Mouse (Mus musculus) telencephalon, adult 2 months (tissue): ENCODE measurements around the gene Setd1a.

ENCODE experiments used
- DNase-seq: peaks from one replicate; pipeline ENCODE4 v3.0.0-alpha.2; 2011; ENCODE audit warnings: low read depth, low spot score

The Setd1a gene

DNA sequence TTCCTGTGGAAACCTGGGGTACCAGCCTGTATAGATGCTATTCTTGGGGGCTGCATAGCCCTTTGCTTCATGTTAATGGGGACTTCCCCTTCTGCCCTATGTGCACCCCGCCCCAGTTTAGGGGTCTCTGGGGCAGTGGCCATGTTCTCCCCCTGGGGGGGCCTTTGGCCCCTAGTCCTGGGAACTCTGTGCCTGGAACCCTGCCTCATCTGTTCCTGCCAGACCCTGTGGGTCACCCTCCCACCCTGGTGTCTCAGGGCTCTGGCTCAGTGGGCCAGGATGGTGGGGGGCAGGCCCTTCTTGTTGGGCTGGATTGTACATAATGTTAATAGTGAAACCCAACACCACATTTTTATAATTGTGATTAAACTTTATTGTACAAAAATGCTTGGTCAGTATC lies 23.3 kb downstream of the Setd1a start:
- no peak for DNase-seq

- DNase-seq = peak; percentile 68
Observed at GRCm38 (mm10) chr7:127800435-127801009, 24.1 kb downstream of the Setd1a start, which contains the start of gene Hsd3b7. Hsd3b7 (plus strand) TSS chr7:127800604.

- no peak for DNase-seq
Observed at GRCm38 (mm10) chr7:127801010-127801621, 24.6 kb downstream of the Setd1a start.

- DNase-seq = no peak
Observed at GRCm38 (mm10) chr7:127802313-127802712, 25.8 kb downstream of the Setd1a start.

DNA sequence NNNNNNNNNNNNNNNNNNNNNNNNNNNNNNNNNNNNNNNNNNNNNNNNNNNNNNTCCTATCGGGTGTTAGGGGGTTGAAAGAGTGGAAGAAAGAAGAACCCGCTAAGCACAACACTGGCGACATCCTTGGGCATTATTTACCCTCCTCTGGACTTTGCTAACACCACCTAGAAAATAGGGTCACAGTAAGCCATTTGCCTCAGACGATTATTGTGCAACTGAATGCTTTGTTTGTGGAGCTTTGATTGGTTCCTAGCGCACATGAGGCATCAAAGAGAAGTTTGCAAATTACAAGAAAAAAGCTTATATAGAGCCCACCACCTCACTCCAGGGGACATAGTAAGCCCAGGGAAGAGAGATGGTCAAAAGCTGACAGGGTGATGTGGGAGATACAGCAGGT lies 32.4 kb downstream of the Setd1a start:
- no peak for DNase-seq

DNA sequence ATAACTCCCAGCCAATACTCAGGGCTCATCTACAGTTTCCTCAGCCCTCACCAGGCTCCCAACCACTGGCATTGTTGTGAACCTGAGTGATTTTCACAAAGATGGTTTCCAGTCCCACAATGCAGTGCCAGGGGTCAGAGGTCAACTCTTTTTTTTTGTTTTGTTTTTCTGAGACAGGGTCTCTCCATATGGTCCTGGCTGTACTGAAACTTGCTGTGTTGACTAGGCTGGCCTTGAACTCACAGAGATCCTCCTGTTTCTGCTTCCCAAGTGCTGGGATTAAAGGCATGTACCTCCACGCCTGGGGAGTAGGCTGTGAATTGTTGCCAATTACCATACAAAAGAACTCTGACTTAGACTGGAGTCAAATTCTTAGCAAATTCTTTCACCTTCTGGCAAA lies 33.4 kb downstream of the Setd1a start:
- DNase-seq = no peak

GRCm38 (mm10) chr7:127810650-127811049 lies 34.2 kb downstream of the Setd1a start:
- DNase-seq = no peak

- DNase-seq = no peak
Observed at GRCm38 (mm10) chr7:127811240-127811639, 34.8 kb downstream of the Setd1a start.

GRCm38 (mm10) chr7:127812292-127812691 lies 35.8 kb downstream of the Setd1a start:
- DNase-seq = no peak

DNA sequence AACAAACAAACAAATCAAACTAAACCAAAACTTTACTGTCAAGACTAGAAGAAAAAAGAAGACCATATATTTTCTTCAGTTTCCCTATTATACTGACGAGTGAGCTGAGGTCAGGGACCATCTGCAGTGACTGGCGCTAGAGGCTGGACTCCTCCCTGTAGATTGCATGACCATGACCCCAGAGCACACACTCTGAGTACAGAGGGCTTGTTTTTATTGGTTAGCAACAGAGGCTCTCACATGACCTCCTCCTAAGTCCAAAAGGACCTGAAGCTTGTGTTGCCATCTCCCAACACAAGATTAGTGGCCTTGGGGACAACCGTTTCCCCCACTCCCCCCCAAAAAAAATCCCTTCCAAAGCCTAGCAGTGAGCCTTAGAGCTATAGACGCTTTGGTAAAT lies 37.4 kb downstream of the Setd1a start:
- no peak for DNase-seq

DNA sequence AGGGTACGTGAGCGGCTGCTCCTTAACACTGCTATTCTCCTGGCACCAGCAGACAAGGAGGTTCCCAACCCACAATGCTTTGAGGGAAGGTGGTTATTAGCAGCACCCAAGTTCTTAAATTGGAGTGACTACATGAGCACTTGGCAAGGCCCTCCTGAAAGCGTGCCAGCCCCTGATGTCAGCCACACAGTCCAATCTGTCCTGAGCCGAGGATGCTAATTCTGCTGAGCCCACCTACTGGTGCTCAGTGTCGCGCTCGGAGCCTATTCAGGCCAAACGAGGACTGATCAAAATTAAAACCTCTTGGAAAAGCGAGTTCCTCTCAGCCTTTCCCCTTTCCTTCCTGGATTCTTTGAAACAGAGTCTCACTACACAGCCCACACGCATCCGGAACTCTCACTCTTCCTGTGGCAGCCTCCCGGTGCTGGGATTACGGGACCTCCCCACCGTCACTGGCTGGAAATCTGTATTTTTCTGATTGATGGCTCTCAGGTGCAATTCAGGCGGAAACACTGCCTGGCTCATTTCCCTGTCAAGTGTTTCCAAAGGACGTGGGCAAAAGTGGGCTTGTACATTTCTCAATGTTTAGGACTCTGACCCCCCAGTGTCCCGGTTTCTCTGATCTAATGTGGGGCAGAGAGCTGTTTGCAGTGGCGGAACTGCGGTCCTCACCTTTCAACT lies 37.9 kb downstream of the Setd1a start:
- DNase-seq = peak; percentile 85

GRCm38 (mm10) chr7:127815116-127815665 lies 38.7 kb downstream of the Setd1a start:
- DNase-seq = no peak

DNA sequence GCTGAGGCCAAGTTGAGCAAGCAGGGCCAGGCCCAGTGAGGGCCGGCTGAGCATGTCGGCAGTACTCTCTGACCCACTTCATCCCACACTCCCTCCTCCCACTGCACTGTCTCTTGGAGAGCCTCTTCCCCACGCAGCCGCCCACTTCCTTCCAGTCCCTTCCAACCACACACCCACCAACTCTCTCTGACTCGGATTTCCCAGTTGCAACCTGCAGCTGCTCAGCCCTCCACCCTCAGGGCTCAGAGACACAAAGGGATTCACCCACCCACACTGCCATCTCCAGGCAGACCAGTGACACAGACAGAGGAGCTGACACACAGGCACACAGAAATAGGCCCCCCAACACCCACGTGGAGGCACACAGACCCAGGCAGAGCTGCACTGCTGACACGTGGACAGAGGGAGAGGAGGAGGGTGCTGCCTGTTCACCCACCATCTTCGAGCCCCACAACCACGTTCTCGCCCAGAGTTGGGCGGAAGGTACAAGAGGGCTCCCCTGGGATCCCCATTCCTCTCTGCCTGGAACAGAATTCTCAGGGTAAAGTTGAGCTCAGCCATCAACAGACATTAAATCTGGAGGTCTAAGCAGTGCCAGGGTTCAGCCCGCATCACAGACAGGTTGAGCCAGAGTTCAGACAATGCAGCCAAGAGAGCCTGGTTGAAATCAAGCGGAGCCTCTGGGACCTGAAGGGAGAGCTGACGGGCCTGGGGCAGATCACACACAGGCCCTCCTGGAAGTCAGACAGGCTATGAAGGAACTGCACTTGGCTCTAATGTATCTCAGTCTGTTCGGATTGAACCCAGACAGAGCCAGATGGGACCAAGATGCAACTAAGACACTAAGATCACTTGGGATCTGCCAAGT lies 39.7 kb downstream of the Setd1a start:
- DNase-seq = peak; percentile 91

GRCm38 (mm10) chr7:127817053-127817452 lies 40.6 kb downstream of the Setd1a start:
- DNase-seq = no peak

- DNase-seq = no peak
Observed at GRCm38 (mm10) chr7:127817776-127818175, 41.3 kb downstream of the Setd1a start.

- DNase-seq = no peak
Observed at GRCm38 (mm10) chr7:127820836-127821509, 44.5 kb downstream of the Setd1a start.

- no peak for DNase-seq
Observed at GRCm38 (mm10) chr7:127822494-127822893, 46.0 kb downstream of the Setd1a start.

GRCm38 (mm10) chr7:127823236-127824171 lies 47.0 kb downstream of the Setd1a start:
- no peak for DNase-seq

DNA sequence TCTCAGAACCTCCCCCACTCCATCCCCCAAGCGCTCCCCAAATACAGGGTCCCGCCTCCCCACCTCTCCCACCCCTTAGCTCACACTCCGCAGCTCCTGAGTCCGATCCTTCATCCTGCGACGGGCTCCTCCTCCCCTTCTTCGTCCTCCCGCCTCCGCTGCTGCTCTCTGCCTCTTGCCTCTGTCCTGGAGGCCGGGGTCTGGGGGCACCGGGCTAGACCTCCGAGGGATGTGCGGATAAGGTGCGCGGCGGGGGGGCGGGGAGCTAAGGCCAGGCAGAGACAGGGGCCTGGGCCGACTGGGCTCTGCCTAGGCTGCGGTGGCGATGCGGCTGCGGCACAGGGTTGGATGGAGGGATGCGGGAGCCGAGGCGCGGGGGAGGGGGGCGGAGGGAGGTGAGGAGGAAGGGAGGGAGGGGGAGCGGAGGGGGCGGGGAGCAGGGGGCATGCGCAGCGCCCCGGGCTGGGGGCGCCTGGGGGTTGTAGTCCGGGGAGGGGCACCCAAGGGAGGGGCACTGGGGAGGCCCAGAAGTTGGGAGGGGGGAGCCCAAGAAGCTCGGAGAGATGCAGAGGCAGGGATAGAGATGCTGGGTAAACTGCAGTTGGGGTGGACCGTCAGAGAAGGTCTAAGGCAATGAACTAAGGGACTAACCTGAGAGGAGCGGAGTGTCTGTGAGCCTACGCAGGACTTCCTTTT lies 47.9 kb downstream of the Setd1a start, which contains the start of the genes Stx4a and Stx1b:
Gene Stx4a, plus strand, starts transcription at position 119 of the 696 bp plus-strand sequence.
Gene Stx1b, minus strand, starts transcription at position 374 of the 696 bp plus-strand sequence.
- peak; percentile 67 for DNase-seq
